Mouse (Mus musculus) E14TG2a.4 (cell line): Measurements from ENCODE around the gene Prss8.

Experiments used
- CTCF ChIP-seq: conservative IDR thresholded peaks from 2 replicates; pipeline ENCODE4 v1.5.1; 2014; ENCODE audit warnings: low read length
- NANOG ChIP-seq: IDR thresholded peaks from 2 replicates; pipeline ENCODE4 v1.6.1; 2014; ENCODE audit warnings: borderline replicate concordance, low read length, mixed read lengths
- POU5F1 ChIP-seq: IDR thresholded peaks from 2 replicates; pipeline ENCODE4 v1.6.1; 2014; ENCODE audit warnings: low read length, borderline replicate concordance

- TF ChIP-seq CTCF (no peak), NANOG (no peak), POU5F1 (no peak)
Measured at GRCm38 (mm10) chr7:127912938-127913337, 17.0 kb downstream of the Prss8 start.
